Mouse (Mus musculus): ENCODE measurements around the gene Nol4l.

DNA sequence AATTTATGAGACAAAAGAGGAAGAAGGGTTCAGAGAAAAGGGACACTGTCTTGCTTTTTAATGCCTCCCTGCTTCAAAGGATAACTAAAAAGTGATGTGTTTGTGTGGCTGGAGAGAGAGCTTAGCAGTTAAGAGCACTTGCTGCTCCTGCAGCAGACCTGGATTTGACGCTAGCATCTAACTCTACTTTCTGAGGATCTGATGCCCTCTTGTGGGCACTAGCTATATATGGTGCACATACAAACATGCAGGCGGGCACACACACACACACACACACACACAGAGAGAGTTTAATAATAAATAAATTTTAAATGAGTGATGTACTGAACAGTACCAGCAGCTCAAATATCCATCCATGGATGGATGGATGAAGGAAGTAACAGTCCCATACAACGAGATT is 66.5 kb downstream of the Nol4l start:
- no peak for TF ChIP-seq CTCF (IDR thresholded peaks at IDR 0.05; ENCODE audit: low read depth, low read length)
- no peak for TF ChIP-seq POLR2A (IDR thresholded peaks at IDR 0.05; ENCODE audit: borderline replicate concordance, low read depth, low read length)
